Mouse (Mus musculus): ENCODE data around the gene Itpkb. TPM values are rescaled to one million over a fixed set of nuclear protein-coding genes. Genes with fewer than 3 reads are reported as not detected.

Itpkb gene
- polyA plus RNA-seq, 1 experiment from 2014 or later = 17.6 TPM

- DNase-seq (ENCODE audit: low spot score) = peak; percentile 54
These were observed 119.4 kb downstream of the Itpkb start for GRCm38 (mm10) chr1:180449641-180450040.

DNA sequence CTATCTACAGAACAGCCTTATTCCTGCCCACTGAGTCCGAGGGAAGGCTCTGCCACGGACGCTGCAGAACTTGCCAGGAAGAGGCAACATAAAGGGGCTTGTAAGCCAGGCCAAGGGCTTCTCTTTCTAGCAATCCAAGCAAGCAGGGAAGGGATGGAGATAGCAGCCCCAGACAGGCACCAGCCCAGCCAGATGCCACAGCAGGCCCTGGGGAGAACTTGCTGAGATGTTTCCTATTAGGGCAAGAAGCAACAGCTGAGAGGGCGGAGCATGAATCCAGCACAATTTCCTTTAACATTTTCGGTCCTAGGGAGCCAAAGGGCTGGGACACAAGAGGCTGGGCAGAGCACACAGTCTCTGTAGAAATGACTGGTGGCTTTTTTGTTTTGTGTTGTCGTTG, 128.0 kb downstream of the Itpkb start:
- DNase-seq (ENCODE audit: low spot score) = no peak

DNA sequence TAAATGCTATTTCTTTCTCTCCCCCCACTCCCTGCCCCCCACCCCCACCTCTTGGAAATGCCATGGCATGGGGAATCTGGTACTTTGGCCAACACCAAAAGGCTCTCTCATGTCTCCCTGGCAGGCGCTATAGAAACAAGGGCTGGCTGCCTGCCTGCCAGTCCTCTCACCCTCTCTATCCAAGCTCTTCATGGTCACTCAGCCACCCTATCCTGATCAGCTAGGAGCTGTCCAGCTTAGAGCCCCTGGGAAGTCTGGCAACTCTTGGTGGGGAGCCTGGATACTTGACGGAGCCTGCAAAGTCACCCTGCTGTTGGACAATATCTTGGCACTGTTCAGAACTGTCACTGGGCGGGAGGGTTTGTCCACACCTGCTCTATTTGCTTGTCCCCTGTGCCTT, 128.4 kb downstream of the Itpkb start:
- DNase-seq (ENCODE audit: low spot score) = no peak

- DNase-seq (ENCODE audit: low spot score) = no peak
These were observed 130.4 kb downstream of the Itpkb start for GRCm38 (mm10) chr1:180460721-180461120.

GRCm38 (mm10) chr1:180462396-180462795, 132.1 kb downstream of the Itpkb start:
- DNase-seq (ENCODE audit: low spot score) = no peak

DNA sequence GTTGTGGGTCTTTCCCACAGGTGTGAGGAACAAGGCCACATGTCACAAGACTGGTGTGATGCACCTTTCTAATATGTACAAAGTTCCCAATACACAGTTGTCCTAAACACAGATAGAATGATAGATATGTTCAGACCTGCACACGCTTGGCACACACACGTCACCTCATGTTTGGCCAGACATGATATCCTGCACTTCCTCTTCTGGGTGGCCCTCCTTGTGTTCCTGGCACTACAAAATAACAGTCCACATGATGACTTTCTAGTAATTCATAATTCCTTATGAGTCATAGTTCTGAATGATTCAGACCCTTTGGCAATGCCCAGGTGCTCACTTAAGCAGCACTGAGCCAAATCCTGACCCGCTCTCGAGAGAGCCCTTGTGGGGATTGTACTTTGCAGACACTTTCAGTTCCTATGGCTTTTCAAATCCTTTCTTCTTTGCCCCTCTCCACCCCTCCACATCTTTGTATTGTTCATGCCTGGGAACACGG, 132.7 kb downstream of the Itpkb start:
- DNase-seq (ENCODE audit: low spot score) = no peak

DNA sequence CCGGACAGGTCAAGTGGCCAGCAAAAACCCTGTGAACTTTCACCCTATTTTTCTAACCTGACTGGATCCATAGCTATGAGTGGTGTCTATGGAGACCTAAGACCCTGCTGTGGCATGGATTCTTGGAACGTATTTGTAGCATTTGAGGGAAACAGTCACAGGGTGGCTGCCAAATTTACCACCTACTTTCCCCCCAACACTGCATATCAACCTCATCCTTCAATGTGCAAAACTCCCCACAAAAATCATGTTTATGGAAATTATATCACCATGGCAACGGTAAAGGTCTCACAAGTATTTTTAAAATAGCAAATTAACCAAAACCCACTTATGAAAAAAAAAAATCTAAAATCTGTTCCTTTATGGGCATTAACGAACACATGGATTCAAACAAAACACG, 134.1 kb downstream of the Itpkb start:
- no peak for DNase-seq (ENCODE audit: low spot score)

GRCm38 (mm10) chr1:180465620-180466019, 135.3 kb downstream of the Itpkb start:
- no peak for DNase-seq (ENCODE audit: low spot score)

DNA sequence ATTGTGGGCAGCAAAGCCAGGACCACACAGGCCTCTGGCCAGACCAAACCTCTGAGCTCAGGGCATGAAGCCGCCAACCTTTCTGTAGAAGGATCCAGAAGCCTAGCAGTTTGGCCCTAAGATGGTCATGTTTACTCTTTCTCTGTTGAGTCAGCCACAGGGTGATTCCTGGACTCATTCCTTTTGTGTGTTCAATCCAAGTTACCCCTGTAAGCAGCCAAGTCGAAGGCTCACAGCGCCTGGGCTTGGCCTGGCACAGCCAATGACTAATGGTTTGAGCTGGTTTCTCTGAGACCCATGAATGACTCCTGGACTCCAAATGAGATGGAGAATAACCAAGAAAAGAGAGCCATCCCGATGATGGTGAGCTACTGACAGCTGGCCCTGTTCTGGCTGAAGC, 137.7 kb downstream of the Itpkb start:
- no peak for DNase-seq (ENCODE audit: low spot score)

DNA sequence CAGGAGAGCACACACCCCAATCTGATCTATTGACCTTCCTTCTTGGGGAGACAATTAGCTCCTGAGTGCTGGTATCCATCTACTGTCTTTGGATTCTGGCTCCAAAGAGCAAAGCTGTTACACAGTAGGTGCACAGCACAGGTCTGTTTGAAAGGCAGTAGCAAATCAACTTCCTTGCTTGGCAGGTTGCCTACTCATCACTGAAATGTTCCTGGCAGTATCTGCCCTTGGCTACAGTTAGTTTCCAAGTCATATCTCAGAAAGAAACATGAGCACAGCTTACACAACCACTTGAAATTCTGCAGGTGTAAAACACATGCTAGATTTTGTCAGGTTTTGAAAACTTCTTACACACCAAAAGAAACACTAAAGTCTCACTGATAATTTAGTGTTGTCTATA, 143.3 kb downstream of the Itpkb start:
- no peak for DNase-seq (ENCODE audit: low spot score)

Other genes with a start within 250 kb of the Itpkb start
- 12.6 and 14.1 TPM in 2 replicates for gene Coq8a, start 130.9 kb upstream of the Itpkb start, polyA plus RNA-seq (2015; fragmentation: Nextera tagmentation; extraction: Ambion mirVana)
- gene Psen2, start 67.0 kb upstream of the Itpkb start, polyA plus RNA-seq (2015; fragmentation: Nextera tagmentation; extraction: Ambion mirVana) = 9.3 and 11.6 TPM in 2 replicates
- gene Stum, start 153.0 kb downstream of the Itpkb start, polyA plus RNA-seq (2015; fragmentation: Nextera tagmentation; extraction: Ambion mirVana) = 0.22 and 0.28 TPM in 2 replicates
- 86.1 and 90.0 TPM in 2 replicates for gene Parp1, start 238.4 kb downstream of the Itpkb start, polyA plus RNA-seq (2015; fragmentation: Nextera tagmentation; extraction: Ambion mirVana)